10 mouse cellular contexts compared by ENCODE assay signal in genomic region chr16:50230624-50231023, GRCm38 (mm10).
"Had no signal": no experiment of that assay in that cellular context is flagged by ENCODE, and none has a peak within 500 bp of the region (broad histone marks: within the 10 kb centered on the region; RNA-seq: fewer than 3 reads in every experiment).

No protein-coding gene starts in this region.

- DNase-seq: lung, adult 2 months; lung, postnatal 14 days; lung, postnatal 36 days; right cerebral cortex, postnatal 14 days; thymus, adult 2 months; thymus, postnatal 25 days; thymus, postnatal 4 days had no signal

- ATAC-seq: lung, postnatal 0 days; midbrain, embryonic 13.5 days; midbrain, embryonic 15.5 days had no signal
